Mouse (Mus musculus) neural tube, embryonic 10.5 days (tissue): ENCODE data around the gene Slc30a5.

Experiments
- DNase-seq: peaks from one replicate; pipeline ENCODE4 v3.0.0-alpha.2; 2017; ENCODE audit warnings: low spot score; ENCODE audit errors: extremely low spot score

Slc30a5 gene

DNA sequence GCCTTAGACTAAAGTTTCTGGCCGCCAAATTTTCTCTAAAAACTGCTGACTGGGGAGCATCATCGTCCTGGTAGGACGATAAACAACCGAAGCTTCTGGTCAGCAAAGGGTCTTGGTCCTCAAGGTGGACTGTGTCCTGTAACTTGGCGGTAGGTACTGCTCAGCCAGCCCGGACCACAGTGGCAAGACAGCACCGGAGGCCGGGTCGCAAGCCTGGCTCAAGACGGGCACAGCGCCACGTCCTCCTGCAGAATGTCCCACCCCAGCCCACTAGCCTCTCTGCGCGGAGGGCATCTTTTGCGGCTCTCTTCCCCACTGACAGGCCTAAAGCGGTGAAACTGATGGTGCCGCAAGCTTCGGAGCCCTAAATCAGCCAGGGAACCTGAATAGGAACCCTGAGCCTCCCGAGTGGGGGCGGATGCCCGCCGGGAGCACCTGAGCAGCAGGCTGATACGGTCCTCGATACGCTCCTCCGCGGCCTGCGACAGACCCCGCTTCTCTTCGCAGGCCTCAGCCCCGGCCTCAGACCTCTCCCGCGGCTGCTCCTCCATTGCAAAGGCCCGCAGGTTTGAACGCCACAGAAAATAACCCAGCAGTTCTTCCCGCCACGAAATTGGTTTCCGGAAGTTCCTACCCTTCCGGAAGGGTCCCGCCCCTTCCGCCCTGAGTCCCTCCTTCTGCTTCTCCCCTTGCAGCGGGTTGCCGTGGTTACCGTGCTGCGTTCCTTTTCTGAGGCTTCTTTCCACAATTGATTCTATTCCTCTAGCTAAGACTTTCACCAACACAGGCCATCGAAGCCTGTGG lies 57.8 kb downstream of the Slc30a5 start, which contains the start of gene Cenph:
Cenph (minus strand) TSS at position 648 of the 804 bp plus-strand sequence.
- DNase-seq: peak; percentile 89

DNA sequence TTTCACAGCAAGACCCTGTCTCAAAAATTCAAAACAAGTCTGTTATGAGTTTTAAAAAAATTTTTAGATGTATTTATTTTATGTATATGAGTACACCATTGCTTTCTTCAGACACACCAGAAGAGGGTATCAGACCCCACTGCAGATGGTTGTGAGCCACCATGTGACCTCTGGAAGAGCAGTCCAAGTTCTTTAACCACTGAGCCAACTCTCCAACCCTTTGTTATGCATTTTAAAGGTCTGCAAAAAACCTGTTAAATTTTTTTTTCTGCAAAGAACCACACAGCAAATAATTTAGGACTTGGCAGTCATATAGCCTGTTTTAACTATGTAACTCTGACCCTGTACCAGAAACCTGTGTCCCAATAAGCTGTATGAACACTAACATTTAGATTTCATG lies 58.5 kb downstream of the Slc30a5 start:
- no peak for DNase-seq

DNA sequence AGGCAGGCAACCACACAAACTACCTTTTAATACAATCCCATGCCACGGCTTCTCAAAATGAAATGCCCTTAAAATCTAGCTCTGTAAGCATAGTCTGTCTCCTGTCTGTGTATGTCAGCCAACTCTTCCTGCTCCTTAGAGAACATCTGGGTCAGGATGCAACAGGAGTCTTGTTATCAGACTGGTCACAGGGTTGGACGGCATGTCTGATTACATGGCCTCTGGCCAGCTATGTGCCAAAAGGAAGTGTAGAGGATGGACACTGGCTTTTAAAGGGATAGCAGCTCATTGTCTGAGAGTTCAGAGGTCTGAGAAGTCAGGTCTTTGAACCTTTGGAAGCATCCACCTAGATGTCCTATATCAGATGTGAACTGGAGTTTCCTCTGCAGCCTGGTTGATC lies 77.9 kb downstream of the Slc30a5 start:
- no peak for DNase-seq

DNA sequence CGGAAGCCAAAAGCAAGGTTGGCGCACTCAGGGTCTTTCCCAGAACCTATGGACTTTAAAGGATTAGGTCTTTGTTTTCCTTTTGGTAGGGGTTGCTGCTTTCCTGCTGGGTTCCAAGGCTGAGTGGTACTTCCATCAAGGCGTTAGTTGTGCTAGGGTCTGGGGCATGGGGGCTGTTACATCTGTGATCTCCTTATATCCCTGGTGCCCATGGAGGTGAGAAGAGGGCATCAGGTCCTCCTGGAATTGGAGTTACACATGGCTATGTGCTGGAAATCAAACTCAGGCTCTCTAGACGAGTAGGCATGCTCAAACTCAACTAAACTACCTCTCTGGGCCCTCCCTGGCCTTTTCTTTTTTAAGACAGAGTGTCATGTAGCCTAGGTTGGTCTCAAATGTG lies 79.0 kb downstream of the Slc30a5 start:
- DNase-seq: no peak

DNA sequence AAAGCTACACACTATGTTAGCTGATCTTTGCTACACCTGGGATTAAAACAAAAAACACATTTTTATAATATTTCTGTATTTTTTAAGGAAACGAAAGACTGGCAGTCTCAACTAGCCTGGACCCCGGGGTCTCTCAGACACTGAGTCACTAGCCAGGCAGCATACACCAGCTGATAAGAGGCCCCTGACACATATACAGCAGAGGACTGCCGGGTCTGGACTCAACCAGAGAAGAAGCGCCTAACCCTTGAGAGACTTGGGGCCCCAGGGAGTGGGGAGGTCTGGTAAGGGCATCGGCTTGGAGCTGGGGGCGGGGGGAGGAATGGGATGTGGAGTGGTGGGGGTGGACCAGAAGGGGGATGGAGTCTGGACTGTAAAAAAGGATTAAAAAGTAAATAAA lies 80.2 kb downstream of the Slc30a5 start:
- no peak for DNase-seq
